Mouse (Mus musculus) thymus, postnatal 4 days (tissue): ENCODE measurements around the gene Ctnna3.

Experiments used
- DNase-seq: peaks from one replicate; pipeline ENCODE4 v3.0.0; 2021

The Ctnna3 gene

DNA sequence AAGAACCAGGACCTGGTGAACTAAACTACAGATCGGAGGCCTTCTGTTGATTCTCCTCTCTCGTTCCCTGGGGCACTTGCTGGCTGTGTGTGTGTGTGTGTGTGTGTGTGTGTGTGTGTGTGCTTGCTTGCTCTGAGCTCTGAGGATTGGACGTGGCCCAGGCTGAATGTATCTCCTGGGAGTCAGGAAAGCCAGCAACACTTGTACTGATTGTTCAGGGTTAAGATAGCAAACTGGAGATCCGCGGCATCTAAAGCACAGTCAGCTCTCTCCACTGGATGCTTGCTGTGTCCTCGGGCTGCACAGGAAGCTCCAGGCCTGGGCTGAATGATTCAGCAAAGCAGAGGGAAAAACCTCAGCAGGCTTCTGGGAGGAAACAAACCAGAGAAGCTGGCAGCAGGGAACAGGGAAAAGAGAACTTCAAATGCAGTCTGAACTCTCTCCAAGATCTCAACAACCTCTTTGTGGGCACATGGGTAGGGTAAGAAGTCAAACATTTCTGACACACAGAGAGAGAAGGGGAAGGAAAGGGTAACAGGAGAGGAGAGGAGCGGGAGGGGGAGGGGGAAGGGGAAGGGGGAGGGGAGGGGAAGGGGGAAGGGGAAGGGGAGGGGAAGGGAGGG is 524.5 kb downstream of the Ctnna3 start:
- no peak for DNase-seq

DNA sequence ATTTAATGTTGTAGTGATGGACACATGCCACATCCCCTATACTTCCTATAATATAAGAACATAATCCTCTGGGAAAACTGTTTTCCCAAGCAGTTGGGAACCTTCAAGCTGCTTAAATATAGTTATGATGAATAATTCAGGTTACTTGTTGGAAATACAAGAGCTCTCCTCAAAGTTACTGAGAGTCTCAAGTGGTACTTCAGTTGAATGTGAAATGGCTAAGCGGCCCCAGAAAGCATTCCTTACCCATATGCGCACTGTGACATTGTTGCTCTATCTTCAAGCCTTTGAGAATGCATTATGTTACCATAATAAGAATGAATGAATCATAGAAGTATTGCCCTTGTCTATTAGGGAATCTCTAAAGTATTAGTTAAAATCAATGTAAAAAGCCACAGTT is 542.4 kb downstream of the Ctnna3 start:
- DNase-seq, result no peak

DNA sequence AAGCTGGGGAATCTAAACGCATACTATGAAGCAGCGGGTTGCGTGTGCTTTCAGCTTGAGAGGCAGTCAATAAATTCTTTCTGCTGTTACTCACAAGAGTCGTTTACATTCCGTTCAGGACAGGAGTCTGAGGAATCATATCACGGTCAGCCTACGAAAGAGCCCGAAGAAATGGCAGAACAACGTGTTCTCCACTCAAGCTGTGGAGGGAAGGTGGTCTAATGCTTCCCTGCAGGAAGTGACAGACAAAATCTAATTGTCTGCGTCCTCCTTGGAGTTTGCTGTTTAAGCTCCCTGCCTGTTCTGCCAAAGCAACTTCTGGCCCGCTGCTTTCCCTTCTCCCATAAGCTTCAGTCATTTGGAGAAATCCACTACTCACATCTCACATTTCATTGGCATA is 548.2 kb downstream of the Ctnna3 start:
- no peak for DNase-seq

DNA sequence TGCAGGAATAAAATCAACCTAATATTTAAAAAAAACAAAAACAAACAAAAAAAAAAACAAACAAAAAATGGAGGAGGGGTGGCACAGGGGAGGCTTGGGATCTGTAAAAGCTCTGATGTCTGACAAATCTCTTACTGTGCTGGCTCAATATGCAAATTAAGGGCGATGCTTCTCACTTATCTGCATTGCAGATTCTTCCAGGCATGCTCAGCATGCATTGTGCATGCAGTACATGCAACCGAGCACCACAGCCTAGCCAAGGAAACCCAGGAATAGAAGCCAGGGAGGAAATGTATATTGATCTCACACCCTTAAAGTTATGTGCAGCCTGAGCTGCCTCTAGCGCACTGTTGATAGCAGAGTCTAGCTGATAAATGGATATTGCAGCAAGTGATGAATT is 548.6 kb downstream of the Ctnna3 start:
- DNase-seq, result no peak

DNA sequence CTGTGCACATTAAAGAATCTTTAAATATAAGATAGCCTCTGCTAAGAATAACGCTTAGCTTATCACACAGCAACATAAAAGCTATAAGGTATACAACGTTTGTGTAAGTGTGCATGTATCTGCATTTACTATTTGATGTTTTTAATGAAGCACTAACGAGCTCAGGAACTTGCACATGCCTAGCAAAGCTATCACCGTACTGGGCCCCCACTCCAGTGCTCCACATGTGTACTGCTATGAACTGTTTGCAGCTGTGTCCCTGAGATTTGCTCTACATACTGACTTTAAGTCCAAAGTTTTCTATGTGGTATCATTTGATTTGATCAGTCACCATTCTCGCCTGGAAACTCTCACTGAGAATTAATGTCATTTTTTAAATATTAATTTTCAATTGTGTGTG is 549.1 kb downstream of the Ctnna3 start:
- DNase-seq, result no peak

DNA sequence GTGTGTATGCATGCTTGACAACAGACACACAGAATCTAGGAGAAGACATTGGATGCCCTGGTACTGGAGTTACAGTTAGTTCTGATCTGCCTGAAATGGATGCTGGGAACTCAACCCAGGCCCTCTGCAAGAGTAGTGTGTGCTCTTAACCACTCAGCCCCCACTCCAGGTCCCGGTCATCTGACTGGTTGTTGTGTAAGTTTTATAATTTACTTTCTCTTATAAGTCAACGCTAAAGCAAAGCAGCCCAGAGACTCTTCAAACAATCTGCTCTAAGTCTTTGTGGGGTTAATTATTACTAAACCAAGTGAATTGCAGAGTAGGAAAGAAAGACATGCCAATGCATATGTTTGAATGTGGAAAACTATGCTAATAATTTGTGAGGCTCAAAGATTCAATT is 549.5 kb downstream of the Ctnna3 start:
- no peak for DNase-seq

DNA sequence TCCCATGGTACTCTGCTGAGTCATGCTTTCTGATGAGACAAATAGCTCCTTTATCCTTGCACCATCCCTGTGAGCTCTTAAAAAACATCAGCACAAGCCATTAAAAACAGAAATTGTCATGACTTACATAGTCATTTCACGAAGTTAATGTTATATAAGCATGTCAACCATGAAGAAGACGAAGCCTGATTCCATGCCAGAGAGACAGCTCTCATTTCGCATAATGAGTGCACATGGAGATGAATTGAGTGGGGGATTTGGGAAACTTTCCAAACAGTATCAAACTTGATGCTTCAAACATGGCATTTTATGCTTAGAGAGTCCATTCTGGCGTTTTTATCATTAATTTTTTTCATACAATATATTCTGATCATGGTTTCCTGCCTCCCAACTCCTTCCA is 555.7 kb downstream of the Ctnna3 start:
- no peak for DNase-seq

DNA sequence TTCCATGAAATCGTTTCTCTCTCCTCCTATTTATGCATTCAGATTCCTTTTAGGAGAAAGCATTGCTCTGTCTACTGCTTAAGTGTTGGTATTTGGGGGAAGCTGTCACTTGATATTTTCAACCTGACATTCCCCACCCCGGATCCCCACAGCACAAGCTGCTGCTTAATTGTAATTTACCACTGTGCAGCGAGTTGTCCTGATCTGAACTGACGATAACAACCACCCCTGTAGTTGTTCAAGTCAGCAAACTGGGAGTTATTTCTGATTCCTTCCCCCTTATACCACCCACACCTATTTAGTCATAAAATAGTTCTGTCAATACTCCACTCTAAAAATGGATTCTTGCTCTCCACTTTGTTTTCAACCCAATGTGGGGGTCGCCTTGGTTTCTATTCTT is 564.4 kb downstream of the Ctnna3 start:
- DNase-seq, result no peak

DNA sequence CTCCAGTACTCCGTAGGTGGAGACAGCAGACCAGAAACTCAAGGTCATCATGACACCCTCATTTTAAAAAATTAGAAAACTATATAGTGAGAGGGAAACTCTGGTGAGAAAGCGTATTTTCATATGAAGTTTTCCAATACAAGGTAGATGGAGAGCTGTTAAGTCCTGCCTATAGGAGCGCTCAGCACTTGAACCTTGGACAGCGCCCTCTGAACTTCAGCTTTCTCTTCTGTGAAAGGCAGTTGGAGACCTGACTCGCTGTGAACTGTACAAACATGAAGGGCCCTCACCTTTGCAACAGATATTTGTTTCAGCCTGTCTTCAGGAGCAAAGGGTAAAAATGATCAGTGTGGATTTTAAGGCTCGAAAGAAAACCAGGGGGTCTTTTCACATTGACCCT is 571.6 kb downstream of the Ctnna3 start:
- no peak for DNase-seq

DNA sequence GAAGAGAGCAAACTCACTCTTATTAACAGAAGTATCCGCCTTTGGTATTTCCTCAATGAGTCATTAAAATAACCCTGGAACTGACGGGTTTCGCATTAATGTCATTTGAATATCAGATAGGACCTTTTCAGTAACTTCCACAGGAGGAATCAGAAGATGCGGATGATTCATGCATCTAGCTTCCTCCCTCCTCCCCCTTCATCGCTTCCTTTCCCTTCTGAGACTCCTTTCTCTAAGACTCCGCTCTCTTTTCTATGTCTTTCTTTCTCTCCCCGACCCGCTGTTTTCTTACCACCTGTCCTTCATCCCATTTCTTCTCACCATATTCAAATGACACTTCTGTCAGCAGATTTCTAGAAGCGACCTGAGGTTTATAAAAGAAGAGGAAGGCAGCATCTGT is 572.1 kb downstream of the Ctnna3 start:
- no peak for DNase-seq

DNA sequence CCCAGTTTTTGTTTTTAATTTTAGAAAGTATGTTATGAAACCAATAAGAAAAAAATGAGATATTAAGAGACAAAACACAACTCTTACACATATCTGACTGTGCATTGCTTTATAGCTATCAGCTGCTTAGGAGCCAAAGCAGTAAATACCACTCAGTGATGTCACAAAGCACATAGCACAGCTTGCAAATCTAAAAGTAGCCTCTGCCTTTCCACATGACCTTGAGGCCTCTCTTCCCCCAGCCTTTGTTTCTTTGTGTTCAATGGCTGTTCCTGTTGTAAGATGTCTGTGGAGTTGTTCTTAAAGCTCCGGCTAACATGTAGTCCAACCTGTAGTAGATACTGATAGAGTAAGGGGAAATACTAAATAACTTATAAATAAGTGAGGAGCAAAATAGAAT is 590.4 kb downstream of the Ctnna3 start:
- DNase-seq, result no peak

DNA sequence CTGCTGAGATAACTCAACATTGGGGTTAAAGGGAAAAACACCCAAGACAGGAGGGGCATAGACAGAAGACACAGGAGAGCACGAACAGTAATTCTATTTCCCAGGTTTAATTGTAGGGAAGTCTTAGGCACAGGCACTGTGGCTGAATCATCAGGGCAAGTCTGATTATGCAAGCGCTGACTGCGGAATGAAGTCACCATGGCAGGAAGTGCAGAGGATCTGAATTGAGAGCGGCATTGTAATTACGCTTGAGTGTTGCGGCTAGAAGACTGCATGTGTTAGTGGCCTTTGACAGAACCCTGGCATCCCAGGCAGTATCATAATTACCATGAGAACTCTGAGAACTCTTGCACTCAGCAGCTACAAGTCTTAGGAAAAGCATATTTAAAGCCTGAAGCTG is 593.4 kb downstream of the Ctnna3 start:
- no peak for DNase-seq

DNA sequence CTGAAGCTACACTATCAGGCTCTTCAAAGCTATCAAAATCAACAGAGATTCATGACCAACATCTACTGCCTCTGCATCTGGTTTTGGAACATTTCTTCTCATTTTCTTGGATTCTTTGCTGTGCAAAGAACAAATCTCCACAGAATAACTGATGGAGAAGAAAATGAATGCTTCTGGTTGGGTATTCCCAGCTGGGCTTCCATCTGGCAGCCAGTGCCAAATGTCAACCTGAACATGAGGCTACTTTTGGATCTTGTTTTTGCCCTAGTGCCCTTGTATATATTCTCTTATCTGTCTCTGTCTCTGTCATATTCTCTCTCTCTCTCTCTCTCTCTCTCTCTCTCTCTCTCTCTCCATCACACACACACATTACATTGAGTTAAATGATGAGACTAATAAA is 601.0 kb downstream of the Ctnna3 start:
- no peak for DNase-seq

DNA sequence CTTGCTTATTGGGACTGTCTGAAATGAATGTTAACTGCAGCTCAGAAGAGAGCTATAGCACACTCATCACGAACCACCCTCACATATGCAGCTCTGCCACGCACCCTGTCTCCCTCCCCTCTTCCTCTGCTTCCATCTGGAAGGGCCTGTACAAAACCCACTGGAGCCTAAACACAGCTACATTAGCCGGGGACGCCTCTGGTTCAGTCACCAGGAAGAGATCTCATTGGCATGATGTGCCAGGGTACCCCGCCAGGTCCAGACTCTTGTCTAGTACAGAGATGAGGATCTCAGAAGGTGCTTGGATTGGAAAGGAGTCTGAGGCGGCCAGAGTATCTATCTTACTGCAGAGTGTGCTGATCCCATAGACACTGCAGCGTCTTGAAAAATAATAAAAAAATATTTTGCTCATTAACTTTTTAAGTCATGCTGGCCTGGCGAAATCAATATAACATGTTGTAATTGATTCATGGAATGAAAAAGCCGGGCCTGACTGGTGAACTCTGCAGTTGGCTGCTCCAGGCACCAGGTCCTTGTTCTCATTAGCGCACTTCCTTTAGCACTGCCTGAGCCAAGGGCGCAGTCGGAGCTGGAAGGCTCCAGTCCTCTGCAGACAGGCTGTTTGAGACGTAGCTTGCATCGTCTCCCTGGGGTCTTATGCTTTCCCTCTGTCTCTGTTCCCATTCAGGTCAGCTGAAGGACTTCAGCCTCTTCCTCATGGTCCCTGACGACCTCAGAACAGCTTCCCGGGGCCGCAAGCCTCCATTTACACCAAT is 610.0 kb downstream of the Ctnna3 start:
- no peak for DNase-seq

DNA sequence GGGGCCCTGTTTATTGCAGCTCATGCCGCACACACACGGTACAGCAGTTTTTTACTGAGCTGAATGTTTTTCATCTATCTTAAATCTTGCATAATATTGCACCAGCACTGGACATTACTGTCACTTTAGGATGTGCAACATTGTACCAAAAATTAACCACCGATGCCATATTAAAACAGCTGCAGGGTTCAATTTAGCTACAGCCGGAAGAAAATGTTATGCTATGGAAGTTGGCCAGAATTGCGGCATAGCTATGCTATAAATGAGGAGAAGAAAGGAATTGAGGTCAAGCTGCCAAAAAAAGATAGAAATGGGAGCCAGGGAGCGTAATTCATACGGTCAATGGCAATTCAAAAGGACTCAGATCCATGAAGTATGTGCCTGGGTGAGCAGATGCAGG is 611.3 kb downstream of the Ctnna3 start:
- DNase-seq, result no peak

DNA sequence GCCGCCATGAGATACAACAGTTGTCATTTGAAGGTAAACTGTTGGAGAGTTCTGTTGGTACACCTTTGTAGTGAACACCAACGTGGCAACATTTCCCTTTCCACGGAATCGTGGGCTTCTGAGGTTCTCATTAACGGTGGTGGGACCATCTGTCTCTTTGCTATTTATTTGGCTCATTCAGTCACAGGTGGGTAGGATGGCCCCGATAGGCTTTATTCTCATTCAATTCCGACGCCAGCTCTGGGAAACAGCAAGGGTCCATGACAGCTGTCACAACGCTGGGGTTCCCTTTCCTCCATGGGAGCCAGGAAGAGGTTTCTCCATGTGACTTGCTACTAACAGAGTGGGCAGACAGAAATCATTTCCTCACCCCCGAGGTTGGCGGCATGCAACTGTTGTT is 612.0 kb downstream of the Ctnna3 start:
- DNase-seq, result no peak

DNA sequence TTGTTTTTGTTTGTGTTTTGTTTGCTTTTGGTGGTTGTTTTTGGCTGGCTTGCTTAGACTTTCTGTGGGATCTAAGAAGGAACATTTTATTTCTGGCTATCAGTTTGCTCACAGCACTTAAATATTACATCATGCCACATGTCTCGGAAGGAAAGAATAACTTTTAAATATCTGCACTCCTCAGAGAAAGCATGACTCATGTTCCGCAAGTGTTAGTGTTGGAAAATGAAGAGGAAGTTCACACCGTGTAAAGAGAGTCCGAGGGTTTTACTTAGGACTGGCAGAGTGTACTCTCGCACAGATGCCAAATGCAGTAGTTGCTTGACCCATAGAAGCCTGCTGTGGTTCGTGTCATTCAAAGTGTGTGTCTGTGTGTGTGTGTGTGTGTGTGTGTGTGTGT is 619.3 kb downstream of the Ctnna3 start:
- DNase-seq, result no peak

DNA sequence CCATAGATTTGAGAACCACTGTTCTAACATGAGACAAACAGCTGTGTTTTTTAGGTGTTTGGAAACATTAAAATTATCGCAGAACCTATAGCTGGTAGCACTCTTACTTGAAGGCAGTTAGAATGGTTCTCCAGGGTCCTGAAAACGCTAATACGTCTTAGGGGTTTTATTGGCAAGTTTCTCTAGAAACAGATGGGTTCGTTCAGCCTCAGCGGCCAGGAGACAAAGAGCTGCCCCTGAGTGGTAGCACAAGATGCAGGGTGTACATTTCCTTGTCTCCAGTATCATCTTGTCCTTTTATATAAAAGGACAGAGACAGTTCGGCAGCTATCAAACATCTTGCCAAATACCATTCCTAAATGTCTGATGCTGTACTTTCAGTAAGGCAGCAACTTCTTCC is 620.0 kb downstream of the Ctnna3 start:
- DNase-seq, result no peak

DNA sequence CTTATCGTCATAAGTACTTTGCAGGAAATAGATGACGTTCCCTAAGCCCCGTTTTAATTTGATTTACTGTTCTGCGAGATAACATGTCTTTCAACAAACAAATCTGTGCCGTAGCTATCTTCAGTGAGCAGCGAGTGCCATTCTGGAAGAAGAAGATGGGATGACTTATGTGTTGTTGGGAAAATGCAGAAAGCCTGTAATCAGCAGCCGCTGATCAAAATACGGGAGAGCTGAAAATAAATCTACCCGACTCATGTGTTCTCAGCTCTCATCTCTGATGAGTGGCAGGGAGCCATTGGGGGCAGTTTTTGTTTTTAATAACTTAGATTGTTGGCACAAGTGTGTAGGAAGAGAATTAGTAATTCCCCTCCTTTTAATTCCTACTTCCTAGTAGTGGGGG is 633.8 kb downstream of the Ctnna3 start:
- DNase-seq, result no peak

DNA sequence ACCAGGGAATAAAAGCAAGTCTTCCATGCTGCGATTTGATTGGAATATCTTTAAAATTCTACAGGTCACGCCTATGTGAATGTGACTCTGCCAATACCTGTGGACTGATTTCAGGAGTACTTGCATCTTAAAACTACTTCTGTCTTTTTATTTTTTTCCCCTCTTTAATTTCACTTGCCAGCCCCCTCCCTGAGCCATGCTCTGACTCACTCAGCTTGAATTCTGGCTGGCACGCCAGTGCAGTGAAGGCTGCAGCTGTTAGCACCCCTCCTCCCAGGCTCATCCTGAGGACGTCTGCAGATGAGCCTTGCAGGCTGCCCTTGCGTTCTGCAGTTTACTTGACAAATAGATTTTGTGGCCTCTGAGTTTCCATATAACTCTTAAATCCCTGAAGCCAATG is 646.0 kb downstream of the Ctnna3 start:
- no peak for DNase-seq

DNA sequence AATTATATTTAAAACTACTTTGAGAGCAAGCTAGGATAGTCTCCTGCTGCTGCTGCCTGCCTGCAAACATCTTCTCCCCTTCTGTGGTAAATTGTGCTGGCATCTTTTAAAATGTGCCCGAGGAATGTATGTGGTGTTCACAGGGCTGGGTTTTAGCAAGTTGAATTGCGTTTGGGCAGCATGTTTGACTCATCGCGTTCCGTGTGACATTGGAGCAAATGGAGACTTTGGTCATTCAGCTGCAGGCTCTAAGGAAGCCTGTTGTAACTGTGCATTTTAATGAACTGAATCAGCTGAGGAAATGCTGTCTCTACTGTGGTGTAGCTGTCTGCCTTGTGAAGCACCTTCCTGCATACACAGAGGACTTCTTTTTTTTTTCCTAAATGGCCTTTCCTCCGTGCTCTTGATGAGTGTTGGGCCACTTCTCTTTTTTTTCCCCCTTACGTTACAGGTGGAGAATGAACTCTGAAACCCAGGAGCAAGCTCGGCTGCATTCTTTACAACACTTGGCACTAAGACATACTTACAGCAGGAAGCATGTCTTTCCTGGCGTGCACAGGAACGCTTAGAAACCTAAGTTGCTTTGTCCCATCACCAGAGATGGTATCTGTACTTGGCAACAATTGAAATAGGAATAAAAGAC is 646.6 kb downstream of the Ctnna3 start:
- no peak for DNase-seq

DNA sequence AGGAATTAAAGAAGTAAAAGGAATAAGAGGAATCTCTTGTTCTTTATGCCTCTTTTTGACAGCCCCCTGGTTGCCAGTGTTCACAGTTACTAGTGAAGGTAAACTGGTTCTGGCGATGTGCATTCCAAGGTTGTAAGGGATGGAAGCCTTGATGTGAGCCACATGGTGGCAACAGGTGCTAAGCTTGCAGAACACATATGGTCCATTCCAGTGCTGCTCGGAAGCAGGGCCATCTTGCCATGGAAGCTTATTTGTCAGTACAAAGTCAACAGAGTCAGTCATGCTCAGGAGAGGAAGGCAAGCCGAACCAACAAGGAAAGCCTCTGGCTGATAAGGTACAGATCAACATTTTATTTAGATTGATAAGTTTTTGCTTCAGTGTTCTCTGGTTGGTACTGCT is 652.4 kb downstream of the Ctnna3 start:
- DNase-seq, result no peak

DNA sequence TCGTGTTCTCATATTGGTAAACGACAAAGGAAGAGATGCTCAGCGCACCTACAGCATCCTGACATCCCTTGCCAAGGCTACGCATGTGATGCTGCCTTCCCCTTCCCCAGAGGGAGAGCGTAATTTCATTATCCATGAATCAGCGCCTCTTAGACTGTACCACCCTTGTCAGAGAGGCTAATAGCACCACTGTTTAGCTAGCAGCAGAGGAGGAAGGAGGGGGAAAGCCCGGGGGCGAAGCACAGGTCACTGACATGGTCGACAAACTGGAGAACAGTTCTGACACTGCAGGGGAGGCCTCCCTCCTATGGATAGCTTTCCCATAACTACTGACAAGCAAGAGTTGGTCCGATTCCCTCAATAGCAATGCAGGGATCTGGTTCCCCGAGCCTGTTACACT is 653.9 kb downstream of the Ctnna3 start:
- no peak for DNase-seq

DNA sequence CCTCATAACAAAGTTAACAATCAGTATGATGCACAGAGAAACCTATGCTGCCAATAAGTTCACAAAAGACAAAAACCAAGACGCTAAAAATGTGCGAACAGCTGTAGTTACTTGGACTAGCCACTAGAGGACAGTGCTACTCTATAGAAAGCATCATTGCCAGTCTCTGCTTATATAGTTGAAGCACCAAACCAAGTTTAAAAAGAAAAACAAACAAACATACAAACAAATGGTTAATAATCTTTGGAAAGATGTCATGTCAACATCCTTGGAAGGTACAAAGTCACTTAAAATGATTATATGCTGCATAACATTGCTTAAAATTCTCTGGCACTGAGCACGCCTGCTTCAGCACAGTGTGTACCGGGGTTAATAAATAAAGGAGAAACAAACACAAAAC is 654.6 kb downstream of the Ctnna3 start:
- no peak for DNase-seq

DNA sequence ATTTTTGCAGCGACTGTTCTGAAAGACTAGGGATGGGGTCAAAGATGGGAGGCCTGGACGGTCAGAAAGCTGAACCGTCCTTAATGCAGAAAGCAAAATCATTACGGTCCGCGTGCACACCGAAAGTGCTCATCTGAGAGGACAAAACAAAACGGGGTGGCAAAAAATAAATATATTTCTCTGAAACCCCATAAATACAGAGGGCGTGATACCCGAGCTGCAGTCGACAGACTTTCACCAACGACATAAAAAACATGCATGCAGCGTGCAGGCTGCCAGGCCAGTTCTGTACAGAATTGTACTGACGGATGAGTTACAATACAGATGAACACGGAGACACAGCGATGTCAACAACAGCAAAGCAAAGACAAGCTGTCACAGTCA is 656.3 kb downstream of the Ctnna3 start:
- no peak for DNase-seq
